Mouse (Mus musculus) MN1 (cell line): ENCODE results near the gene Hic1.

Experiments used
- DNase-seq: peaks from one replicate; pipeline ENCODE4 v3.0.0-alpha.2; 2016; ENCODE audit warnings: low spot score

The Hic1 gene

DNA sequence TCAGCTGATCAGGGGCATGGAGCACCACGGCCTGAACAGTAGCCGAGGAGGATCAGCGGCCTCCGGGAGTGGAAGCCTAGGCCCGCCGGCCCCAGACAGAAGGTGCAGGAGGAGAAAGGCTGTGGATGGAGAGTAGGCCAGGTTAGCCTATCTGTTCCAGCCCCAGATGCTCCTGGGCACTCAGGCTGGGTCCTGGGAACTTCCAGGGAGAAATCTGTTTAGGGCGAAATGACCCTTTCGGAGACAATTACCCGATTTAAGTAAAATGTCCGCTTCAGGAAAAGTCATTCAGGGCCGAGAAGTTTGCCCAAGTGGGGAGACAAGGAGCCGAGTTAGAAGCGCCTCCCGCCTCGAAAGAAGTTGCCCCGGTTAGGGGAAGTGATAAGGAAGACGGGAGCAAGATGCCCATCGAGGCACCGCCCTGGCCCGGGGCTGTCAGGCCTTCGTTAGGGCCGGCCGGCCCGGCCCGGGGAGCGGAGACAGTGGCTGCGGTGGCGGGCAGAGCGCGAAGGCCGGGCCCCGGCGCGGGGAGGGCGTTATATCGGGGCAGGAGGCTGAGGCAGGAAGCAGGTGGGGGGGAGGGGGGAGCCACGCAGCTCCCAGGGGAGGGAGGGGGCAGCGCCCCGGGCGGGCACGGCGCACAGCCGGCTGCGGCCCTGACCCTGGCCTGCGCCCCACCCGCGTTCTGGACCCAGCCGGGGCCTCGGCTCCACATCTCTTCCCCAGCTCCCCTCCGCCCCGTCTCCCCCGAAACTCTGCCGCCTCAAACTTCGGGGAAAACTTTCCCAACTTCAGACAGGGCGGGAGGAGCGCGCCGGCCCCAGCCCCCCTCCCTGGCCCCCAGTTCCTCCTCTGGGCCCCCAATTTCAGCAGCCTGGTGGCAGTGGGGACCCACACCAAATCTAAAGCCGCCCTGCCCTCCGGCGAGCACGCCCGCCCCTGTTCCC lies 1.4 kb downstream of the Hic1 start:
- DNase-seq = no peak

DNA sequence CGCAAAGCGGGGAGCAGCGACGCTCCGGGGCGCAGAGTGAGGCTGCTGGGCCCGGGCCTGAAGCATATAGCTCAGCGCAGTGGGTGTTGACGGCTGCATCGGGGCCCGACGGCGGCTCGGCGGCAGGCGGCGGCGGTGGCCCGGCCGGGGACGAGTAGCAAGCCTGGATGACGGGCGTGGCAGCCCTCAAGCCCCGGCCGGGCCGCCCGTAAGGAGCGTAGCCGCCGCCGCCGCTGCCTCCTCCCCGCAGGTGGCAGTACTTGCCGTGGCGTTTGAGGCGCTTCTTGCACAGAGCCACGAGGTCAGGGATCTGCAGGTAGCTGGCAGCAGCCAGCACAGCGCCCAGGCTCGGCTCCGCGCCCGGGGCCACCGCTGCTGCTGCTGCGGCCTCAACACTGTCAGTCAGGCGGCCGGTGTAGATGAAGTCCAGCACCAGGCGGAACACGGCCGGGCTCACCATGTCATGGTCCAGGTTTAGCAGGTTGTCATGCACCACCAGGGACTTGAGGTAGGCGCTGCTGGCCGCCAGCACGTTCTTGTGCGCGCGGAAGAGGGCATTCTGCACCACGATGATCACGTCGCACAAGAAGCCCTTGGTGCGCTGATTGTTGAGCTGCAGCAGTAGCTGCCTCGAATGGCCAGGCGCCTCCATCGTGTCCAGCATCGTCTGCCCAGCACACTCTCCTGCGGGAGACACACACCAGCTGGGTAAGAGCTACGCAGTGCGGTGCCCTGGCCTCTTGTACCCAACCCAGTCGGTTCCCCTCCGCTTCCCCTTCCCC lies 2.3 kb downstream of the Hic1 start:
- DNase-seq = no peak

DNA sequence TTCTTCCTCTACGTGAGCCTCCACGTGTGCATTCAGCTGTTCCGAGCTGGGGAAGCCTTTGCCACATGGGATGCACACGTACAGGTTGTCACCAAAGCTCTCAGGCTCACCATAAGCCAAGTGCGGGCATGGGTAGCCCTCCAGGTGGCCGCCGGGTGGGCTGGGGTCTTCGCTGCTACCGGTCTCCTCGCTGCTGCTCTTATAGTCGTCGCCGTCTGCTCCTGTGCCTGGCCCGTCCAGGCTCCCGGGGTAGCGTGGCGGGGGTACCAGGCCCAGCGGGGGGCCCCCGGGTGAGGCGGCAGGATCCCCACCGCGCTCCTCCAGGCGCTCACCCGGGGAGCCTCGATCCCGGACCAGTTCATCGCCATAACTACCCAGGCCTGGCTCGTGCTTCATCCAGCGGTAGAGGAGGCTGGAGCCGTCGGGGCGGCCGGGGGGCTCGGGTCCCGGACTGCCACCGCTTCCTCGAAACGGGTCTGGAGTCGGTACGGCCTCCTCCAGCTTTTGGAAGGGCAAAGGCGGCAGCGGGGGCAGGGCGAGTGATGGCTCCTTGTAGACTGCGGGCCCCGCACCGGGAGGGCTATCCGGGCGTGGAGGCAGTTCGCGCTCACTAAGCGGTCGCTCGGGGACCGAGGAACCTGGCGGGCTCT lies 3.0 kb downstream of the Hic1 start:
- no peak for DNase-seq

DNA sequence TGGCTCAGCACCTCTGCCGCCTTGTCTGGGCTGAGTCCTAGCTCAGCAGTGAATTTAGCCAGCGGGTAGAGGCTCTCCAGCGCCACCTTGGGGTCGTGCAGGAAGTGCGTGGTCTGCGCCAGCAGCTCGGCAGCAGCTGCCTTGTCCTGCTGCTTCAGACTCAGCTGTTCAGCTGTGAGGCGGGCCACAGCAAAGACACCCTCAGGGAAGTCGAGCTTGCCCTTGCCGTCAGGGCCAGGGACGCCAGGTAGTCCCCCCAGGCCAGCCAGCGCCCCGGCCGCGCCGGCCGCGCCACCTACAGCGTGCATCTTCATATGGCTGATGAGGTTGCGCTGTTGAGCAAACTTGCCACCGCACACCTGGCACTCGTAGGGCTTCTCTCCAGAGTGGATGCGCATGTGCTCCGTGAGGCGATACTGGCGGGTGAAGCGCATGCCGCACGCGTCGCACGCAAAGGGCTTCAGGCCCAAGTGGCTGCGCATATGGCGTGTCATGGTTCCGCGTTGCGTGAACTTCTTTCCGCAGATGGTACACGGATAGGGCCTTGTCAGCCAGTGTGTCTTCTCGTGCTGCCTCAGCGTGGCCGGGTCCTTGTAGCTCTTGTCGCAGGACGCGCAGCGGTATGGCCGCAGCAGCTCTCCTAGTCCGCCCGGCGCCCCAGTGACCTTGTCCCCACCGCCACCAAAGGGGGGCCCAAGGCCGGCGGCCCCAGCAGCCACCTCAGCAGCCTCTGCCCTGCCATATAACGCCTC lies 3.7 kb downstream of the Hic1 start:
- DNase-seq = no peak

DNA sequence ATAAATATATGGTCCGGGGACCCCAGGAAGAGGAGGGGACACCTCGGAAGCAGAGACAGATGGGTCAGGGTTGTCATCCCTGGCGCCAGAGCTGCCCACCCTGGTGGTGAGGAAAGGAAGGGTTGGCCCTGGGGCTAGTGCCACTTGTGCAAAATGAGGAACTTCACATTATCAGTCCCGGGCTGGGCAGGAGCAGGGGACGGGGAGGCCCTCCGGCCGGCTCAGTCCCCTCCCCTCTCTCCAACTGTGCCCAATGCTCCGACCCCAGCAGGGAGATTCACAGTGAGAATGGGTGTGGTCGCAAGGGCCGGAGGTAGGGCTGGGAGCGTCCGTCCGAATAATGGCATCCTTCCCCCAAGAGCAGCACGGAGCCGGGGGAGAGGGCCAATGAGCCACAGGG lies 4.6 kb downstream of the Hic1 start:
- DNase-seq = no peak

DNA sequence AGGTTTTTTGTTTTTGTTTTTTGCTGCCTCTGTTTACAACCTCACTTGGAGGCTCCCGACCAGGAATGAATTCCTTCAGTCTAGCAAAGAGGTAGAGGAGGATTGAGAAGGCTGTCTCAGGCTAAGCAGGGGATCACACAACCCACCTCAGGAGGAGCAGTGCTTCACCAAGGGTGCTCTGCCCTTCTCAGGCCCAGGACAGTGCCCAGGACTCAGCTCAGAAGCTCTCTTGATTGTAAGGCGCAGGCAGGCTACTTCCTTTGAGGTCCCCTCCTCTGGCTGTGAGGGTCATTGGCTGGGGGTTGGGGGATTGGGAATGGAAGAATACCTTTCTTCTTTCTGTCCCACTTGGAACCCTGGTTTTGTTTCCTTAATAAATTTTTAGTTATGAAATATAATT lies 5.3 kb downstream of the Hic1 start:
- DNase-seq = no peak

DNA sequence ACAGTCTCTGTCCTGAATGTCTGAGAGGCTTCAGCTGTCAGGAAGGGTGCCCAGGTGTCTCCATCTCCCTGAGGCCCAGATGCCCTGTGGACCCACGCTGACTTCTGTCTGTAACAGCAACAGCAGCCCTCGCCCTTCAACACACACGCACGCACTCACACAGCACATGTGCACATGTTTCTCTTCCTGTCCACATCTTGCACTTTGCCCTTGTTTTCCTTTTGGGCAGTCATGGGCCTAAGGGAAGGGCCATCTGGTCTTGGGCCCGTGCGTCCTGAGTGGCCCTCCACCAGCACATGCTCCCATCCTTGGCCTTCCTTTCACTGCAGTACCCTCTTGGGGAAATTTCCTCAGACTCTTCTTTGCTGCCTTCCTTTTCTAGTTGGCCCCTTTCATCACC lies 5.9 kb downstream of the Hic1 start:
- DNase-seq = no peak

DNA sequence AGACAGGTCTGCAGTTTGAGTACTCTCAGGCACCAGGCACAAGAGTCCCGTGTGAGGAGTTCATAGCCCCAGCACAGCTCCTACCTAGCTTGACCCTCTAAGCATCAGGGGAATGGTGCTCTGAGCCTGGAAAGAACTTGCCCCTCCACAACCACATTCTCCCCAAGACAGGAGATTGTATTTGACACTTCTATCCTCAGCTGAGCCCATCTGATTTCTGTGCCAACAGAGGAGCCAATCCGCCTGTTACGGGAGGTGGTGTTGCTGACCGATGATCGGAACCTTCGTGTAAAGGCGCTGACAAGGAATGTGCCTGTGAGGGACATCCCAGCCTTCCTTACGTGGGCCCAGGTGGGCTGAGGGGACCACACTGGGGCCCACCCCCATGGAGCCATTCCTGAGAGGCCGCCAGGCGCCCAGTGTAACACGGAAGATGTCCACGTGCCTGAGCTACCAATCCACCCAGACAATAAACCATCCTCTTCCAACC lies 6.7 kb downstream of the Hic1 start:
- DNase-seq = no peak

DNA sequence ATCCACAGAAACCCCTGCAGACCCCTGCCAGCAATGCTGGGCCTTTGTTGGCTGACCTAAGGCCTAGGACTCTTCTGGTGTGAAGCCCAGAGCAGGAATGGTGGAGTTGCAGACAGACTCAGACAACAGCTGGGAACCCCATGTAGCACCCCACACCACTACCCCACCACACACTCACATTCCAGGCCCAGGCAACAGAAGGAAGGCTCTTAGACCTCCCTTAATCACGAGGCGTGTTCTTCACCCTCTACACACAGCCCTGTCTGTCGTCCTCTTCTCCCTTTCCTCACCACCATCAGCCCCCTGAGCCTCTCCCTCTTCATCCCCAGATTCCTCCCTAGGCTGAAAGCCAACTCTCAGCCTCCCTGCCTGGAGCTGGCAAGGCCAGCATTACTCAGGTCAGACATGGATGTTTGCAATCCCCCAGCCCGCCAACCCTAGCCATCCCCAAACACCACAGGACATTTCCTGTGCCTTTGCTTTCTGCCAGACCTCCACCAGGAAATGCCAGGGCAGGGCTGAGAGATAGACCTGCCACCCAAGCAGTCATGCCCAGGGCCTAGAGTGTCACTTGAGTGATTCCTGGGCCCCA lies 7.8 kb downstream of the Hic1 start:
- no peak for DNase-seq

DNA sequence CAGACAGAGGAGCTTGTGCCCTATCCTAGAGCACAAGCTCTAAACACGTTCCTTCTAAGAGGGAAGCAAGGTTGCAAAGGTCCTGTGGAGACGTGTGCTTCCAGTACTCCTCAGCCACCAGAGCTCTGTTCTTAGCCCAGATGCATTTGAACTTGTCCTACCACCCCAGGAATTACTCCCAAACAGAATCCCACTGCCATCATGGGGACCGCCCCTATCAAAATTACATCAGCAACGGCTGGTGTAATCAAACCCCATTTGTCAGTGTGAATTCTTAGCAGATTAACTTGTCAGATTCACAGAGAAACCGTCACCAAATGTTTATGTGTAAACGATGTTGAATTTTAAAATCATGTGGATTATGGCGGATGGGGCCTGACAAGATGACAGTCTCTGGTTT lies 8.4 kb downstream of the Hic1 start:
- DNase-seq = no peak

DNA sequence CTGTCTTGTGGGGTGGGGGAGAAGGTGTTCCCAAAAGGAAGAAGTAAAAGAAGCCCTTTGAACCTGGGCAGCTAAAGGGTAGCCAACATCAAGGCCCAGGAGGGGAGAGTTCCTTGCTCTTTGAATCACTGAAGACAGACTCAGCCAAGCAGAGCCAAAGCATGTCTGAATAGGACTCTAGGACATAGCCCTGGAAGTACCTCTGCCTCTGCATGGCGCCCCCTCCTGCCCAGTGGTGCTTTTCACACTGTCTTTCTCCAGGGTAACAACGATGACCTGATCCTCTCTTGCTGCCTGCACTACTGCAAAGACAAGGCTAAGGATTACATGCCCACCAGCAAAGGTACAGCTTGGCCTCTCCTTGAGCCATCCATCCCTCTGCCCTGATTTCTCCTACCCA lies 9.8 kb downstream of the Hic1 start:
- DNase-seq = no peak

DNA sequence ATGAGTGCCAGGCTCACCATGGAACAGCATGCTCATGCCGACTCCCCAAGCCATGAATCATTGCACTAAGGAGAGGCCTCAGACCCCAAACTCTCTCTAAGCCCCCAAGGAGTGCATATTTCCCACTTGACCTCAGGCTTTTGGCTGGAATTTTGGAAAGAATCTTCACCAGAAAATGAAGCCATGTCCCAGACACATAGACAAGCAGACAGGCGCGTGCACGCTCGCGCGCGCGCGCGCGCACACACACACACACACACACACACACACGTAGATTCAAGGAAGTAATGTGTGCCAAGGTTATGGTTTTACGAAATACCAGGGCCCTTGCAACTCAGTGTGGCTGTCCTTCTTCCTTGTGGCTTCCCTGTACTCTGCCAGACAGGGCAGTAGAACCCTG lies 10.9 kb downstream of the Hic1 start:
- DNase-seq = no peak

DNA sequence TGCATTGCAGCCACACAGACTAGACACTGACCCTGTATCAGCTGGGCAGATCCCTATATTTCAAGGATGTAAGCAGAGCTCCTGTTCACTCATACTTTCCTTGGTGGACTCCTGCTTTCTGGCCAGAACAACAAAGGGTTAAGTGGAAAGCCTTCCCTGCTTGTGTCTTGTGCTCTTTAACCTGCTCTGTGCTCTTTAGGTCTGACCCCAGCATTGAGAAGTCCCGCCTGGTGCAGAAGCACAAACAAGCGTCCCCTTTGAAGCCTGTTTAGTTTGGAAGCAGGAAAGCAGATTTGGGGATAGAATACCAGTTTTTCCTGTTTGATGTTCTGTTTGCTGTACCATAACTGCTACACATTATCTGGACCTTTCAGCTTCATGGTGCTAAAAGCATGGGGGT lies 11.4 kb downstream of the Hic1 start:
- no peak for DNase-seq

DNA sequence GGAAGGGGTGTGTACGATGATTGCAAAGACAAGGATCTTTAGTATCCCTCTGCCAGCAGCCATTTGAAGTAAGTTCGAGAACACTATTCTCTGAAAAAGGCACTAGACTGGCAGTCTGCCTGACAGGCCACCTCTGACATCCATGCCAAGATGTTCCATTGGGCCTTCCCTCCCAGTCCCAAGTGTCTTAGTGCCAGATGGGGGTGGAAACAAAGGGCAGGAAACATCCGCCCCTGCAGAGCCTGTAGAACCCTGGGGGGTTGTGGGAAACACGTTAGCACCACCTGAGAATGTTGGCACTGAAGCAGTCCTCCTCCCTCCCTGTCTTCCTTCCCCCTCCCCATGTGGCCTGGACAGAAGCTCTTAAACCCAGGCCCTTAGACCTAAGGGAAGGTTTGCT lies 12.3 kb downstream of the Hic1 start:
- DNase-seq = no peak

DNA sequence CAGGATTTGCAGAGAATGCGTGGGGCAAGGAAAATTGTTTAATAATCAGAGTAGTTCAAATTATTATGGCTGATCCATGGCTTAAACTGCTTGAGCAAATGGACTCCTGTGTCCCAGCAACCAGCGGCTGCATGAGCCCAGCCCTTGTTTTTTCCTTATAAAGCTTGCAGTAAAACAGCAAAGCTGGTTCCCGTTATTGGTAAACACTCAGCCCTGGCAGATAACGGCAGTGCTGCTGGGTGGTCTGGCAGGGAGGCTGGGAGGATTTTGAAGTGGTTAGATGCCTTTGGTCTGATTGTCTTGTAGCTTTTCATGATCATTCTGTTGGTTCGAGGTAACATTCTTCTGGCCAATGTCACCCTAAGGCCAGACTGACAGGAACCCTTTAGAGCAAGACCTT lies 12.9 kb downstream of the Hic1 start:
- DNase-seq = no peak

DNA sequence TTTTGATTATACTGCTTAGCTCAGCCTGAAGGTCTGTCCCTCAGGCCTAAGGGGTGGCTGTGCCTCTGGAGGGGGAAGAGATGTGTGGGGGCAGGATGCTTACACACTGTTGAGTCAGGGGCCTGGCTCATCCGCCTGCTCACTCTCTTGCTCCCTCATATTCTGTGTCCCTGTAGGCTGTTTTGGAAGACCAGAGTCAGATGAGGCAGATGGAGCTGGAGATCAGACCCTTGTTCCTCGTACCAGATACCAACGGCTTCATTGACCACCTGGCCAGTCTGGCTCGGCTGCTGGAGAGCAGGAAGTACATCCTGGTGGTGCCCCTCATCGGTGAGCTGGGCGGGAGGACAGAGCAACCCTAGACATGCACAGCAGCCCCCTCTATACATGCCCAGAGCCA lies 13.3 kb downstream of the Hic1 start:
- DNase-seq = no peak

DNA sequence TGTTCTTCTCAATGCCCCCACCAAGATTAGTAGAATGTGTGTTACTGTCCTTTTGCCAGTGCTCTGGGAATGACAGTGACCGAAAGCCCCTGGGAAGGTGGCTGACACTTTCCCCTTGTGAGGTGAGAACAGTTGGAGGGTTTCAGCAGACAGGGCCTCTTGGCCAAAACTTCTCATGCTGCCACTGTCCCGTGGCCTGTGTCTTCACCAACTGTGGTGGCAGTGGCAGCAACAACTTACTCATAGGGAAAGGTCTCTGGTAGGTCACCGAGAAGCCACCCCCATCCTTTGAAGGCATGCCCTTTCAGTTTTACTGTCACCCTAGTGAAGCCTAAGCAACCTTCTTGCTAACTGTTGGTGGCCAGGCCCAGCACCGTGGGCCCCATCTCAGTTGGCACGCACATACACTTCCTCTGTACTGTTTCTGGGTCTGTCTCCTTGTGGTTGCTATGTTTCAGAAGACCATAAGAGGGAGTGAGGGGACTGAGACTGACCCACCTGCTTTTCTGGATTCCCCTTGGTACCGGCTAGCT lies 15.2 kb downstream of the Hic1 start:
- DNase-seq = no peak

DNA sequence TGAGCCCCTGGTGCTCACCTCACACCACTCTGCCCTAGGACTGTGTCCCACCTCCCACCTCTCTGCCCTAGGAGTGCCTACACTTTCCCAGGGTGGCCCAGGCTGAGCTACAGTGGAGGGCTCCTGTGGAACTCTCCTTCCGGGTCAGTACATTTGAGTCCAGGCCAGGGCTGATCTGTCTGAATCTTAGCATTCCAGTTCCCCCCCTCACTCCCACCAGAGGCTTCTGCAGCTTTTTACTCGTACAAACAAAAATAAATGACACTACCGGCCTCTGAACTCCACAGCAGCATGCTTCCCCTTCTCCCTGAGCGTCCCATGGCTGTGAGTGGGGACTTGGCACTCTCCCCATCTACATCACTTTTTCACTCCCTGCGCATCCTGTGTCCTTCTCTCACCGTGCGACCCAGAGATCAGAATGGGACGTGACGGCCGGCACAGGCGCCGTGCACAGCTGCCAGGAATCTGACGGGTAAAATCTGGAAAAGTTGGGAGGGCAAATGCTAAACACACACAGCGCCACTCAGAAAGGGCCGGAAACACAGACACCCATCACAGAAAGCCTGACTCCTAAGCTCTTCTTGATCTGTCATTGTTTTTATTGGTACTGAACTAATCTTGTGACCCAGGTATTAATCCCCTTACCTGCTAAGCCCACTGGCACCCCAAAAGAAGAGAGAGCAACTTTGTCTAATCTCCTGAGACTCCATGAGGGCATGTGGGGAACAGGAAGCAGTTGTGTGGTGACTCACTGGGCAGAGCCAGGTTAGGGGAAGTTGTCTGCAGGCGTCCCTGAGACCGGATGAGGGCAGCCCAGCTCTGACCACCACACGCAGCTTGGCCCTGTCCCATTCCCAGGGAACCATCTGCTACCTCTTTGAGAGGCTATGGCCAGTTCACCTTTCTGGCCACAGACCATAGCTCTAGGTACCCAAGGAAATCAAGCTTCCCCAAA lies 16.4 kb downstream of the Hic1 start:
- DNase-seq = no peak

DNA sequence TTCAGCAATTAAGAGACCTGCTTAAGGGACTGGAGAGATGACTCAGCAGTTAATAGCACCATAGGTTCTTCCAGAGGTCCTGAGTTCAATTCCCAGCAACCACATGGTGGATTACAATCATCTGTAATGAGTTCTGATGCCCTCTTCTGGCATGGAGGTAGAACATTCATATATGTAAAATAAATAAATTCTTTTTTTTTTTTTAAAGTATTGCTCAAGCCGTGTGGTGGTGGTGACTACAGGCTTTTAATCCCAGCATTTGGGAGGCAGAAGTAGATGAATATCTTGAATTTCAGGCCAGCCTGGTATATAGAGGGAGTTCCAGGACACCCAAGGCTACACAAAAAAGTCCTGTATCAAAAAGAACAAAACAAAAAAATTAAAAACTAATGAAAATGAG lies 19.0 kb downstream of the Hic1 start:
- DNase-seq = no peak
